Mouse (Mus musculus) MEL (cell line): ENCODE data around the gene Malsu1. TPM values are rescaled to one million over a fixed set of nuclear protein-coding genes. Genes with fewer than 3 reads are reported as not detected.

Experiments used
- DNase-seq: peaks from one replicate; pipeline ENCODE4 v3.0.0; 2011; ENCODE audit warnings: low read depth, low spot score
- H3K27ac ChIP-seq: 2 replicates; pipeline ENCODE4 v1.5.1; 2012; ENCODE audit warnings: low read depth, mild to moderate bottlenecking, control low read depth, low read length, moderate library complexity; ENCODE audit not compliant: control insufficient read depth
- H3K27me3 ChIP-seq, 2 experiments: fragments of 150-350 bp in 1 of 2; sonication (generic) in 1 of 2; 2 replicates each; pipeline ENCODE4 v1.6.1; 2012; ENCODE audit warnings: low read length in 2 of 2, mild to moderate bottlenecking in 2 of 2, improper control_type of control experiment in 1 of 2, moderate library complexity in 1 of 2; ENCODE audit not compliant: insufficient read depth in 2 of 2, control insufficient read depth in 1 of 2
- H3K36me3 ChIP-seq, 2 experiments: 2 replicates each; pipeline ENCODE4 v1.6.1; 2012 to 2014; ENCODE audit warnings: low read length in 2 of 2, improper control_type of control experiment in 1 of 2, inconsistent platforms in 1 of 2, mild to moderate bottlenecking in 1 of 2; ENCODE audit not compliant: insufficient read depth in 2 of 2, control insufficient read depth in 1 of 2
- H3K4me1 ChIP-seq, 2 experiments: fragments of 150-350 bp in 1 of 2; sonication (generic) in 1 of 2; 2 replicates each; pipeline ENCODE4 v1.6.1; 2012; ENCODE audit warnings: low read length in 2 of 2, improper control_type of control experiment in 1 of 2, mild to moderate bottlenecking in 1 of 2; ENCODE audit not compliant: insufficient read depth in 2 of 2, control insufficient read depth in 1 of 2
- H3K4me3 ChIP-seq, 2 experiments: fragments of 150-350 bp in 1 of 2; sonication (generic) in 1 of 2; 2 replicates each; pipeline ENCODE4 v1.5.1; 2012; ENCODE audit warnings: low read depth in 2 of 2, low read length in 2 of 2, mild to moderate bottlenecking in 2 of 2, moderate library complexity in 2 of 2, control low read depth in 1 of 2, improper control_type of control experiment in 1 of 2; ENCODE audit not compliant: control insufficient read depth in 1 of 2, insufficient read depth in 1 of 2
- H3K79me2 ChIP-seq: 2 replicates; pipeline ENCODE4 v1.6.1; 2012; ENCODE audit warnings: mild to moderate bottlenecking, low read length, moderate library complexity; ENCODE audit not compliant: control insufficient read depth, poor library complexity, insufficient read depth
- H3K9ac ChIP-seq: 2 replicates; pipeline ENCODE4 v1.6.1; 2012; ENCODE audit warnings: low read depth, mild to moderate bottlenecking, control low read depth, low read length, moderate library complexity; ENCODE audit not compliant: control insufficient read depth, poor library complexity, severe bottlenecking
- H3K9me3 ChIP-seq: fragments of 150-350 bp; sonication (generic); replicated peaks from 2 replicates; pipeline ENCODE4 v1.6.1; 2012; ENCODE audit warnings: mild to moderate bottlenecking, low read length, improper control_type of control experiment, moderate library complexity; ENCODE audit not compliant: insufficient read depth
- CHD1 ChIP-seq: IDR thresholded peaks from 2 replicates; pipeline ENCODE4 v1.6.1; 2012; ENCODE audit warnings: low read depth, mild to moderate bottlenecking, inconsistent platforms, low read length, improper control_type of control experiment
- CHD2 ChIP-seq: IDR thresholded peaks from 2 replicates; pipeline ENCODE4 v1.6.1; 2011; ENCODE audit warnings: low read length, improper control_type of control experiment
- CTCF ChIP-seq, 3 experiments: IDR thresholded peaks in 2 of 3; conservative IDR thresholded peaks in 1 of 3; 2 replicates each; pipeline ENCODE4 v1.5.1; 2011 to 2012; ENCODE audit warnings: low read length in 3 of 3, low read depth in 2 of 3, mild to moderate bottlenecking in 2 of 3, improper control_type of control experiment in 1 of 3, inconsistent platforms in 1 of 3, mixed read lengths in 1 of 3, moderate library complexity in 1 of 3; ENCODE audit not compliant: control insufficient read depth in 1 of 3, insufficient read depth in 1 of 3, poor library complexity in 1 of 3, severe bottlenecking in 1 of 3
- EP300 ChIP-seq, 2 experiments: IDR thresholded peaks; 2 replicates each; pipeline ENCODE4 v1.6.1; 2011; ENCODE audit warnings: improper control_type of control experiment in 2 of 2, low read length in 2 of 2, low read depth in 1 of 2, mild to moderate bottlenecking in 1 of 2
- GABPA ChIP-seq: IDR thresholded peaks from 2 replicates; pipeline ENCODE4 v1.6.1; 2012; ENCODE audit warnings: low read depth, mild to moderate bottlenecking, inconsistent platforms, low read length, improper control_type of control experiment, moderate library complexity
- HCFC1 ChIP-seq: IDR thresholded peaks from 2 replicates; pipeline ENCODE4 v1.6.1; 2012; ENCODE audit warnings: low read depth, mild to moderate bottlenecking, inconsistent platforms, low read length, improper control_type of control experiment, moderate library complexity
- KAT2A ChIP-seq: conservative IDR thresholded peaks from 2 replicates; pipeline ENCODE4 v1.6.1; 2012; ENCODE audit warnings: low read depth, low read length, improper control_type of control experiment, inconsistent platforms
- MAX ChIP-seq: IDR thresholded peaks from 2 replicates; pipeline ENCODE4 v1.6.1; 2011; ENCODE audit warnings: low read length, improper control_type of control experiment
- MYB ChIP-seq: IDR thresholded peaks from 2 replicates; pipeline ENCODE4 v1.6.1; 2011; ENCODE audit warnings: mild to moderate bottlenecking, low read depth, low read length, improper control_type of control experiment
- POLR2A ChIP-seq, 2 experiments: IDR thresholded peaks; 2 replicates each; pipeline ENCODE4 v1.6.1; 2011 to 2012; ENCODE audit warnings: low read length in 2 of 2, mild to moderate bottlenecking in 2 of 2, control low read depth in 1 of 2, improper control_type of control experiment in 1 of 2, low read depth in 1 of 2, moderate library complexity in 1 of 2; ENCODE audit not compliant: control insufficient read depth in 1 of 2, insufficient read depth in 1 of 2, poor library complexity in 1 of 2
- POLR2AphosphoS5 ChIP-seq: IDR thresholded peaks from 2 replicates; pipeline ENCODE4 v1.6.1; 2012; ENCODE audit warnings: low read depth, borderline replicate concordance, mild to moderate bottlenecking, inconsistent platforms, low read length, moderate library complexity, mixed read lengths
- RAD21 ChIP-seq: IDR thresholded peaks from 2 replicates; pipeline ENCODE4 v1.6.1; 2011; ENCODE audit warnings: mild to moderate bottlenecking, low read depth, low read length, improper control_type of control experiment
- RCOR1 ChIP-seq: IDR thresholded peaks from 2 replicates; pipeline ENCODE4 v1.6.1; 2012; ENCODE audit warnings: low read depth, mild to moderate bottlenecking, inconsistent platforms, low read length, improper control_type of control experiment
- SMC3 ChIP-seq: IDR thresholded peaks from 2 replicates; pipeline ENCODE4 v1.6.1; 2011; ENCODE audit warnings: low read depth, low read length, improper control_type of control experiment
- UBTF ChIP-seq: IDR thresholded peaks from 2 replicates; pipeline ENCODE4 v1.6.1; 2012; ENCODE audit warnings: low read depth, mild to moderate bottlenecking, inconsistent platforms, low read length, improper control_type of control experiment, moderate library complexity, borderline replicate concordance; ENCODE audit not compliant: insufficient read depth
- USF1 ChIP-seq: IDR thresholded peaks from 2 replicates; pipeline ENCODE4 v1.6.1; 2014; ENCODE audit warnings: low read depth, mild to moderate bottlenecking, inconsistent platforms, low read length, improper control_type of control experiment, moderate library complexity
- ZC3H11A ChIP-seq: IDR thresholded peaks from 2 replicates; pipeline ENCODE4 v1.6.1; 2012; ENCODE audit warnings: low read depth, mild to moderate bottlenecking, inconsistent platforms, low read length, improper control_type of control experiment
- ZKSCAN1 ChIP-seq: IDR thresholded peaks from 2 replicates; pipeline ENCODE4 v1.6.1; 2012; ENCODE audit warnings: low read depth, mild to moderate bottlenecking, inconsistent platforms, low read length, improper control_type of control experiment, moderate library complexity
- ZNF384 ChIP-seq: IDR thresholded peaks from 2 replicates; pipeline ENCODE4 v1.6.1; 2012; ENCODE audit warnings: low read depth, mild to moderate bottlenecking, inconsistent platforms, low read length, improper control_type of control experiment
- polyA plus RNA-seq, 2 experiments: library from polyadenylated mRNA; stranded (reverse) in 1 of 2; unstranded in 1 of 2; fragments of >175 nt in 1 of 2; fragments of >200 nt in 1 of 2; gene quantifications; 2 replicates each; pipeline versions ENCODE4 v1.2.1 to v1.2.4; 2012; ENCODE audit warnings: low replicate concordance in 2 of 2, low read depth in 1 of 2; ENCODE audit not compliant: insufficient read length in 2 of 2, insufficient read depth in 1 of 2, missing spikeins in 1 of 2
- total RNA-seq: library from RNA; depleted of rRNA; stranded (reverse); fragments of 300-350 nt; gene quantifications from 2 replicates; pipeline ENCODE4 v1.2.3, GENCODE M21; 2012

Gene Malsu1
- total and polyA plus RNA-seq, 3 experiments: 27.8 to 60.7 TPM; not detected in 1

- Histone ChIP-seq H3K4me3 (no peak overlapping the region), H3K9ac (no peak overlapping the region), H3K79me2 (no peaks in the 10 kb centered on the region), H3K27me3 (peaks cover 0 to 1% of the 10 kb centered on the region in 2 experiments; a peak in 1 of 4 replicates), H3K36me3 (no peaks in the 10 kb centered on the region), H3K4me1 (no peaks in the 10 kb centered on the region), H3K9me3 (no peaks in the 10 kb centered on the region), H3K27ac (no peak overlapping the region)
- no peak for TF ChIP-seq RAD21
- DNase-seq: no peak
These were observed 22.8 kb downstream of the Malsu1 start for GRCm38 (mm10) chr6:49096421-49096820.

GRCm38 (mm10) chr6:49096933-49097461, 23.4 kb downstream of the Malsu1 start:
- H3K36me3 ChIP-seq: no peaks in the 10 kb centered on the region

GRCm38 (mm10) chr6:49097596-49098110, 24.1 kb downstream of the Malsu1 start:
- no peak overlapping the region for H3K27ac ChIP-seq
- no peaks in the 10 kb centered on the region for H3K36me3 ChIP-seq
- peaks cover 0 to 1% of the 10 kb centered on the region in 2 experiments; a peak in 1 of 4 replicates for H3K27me3 ChIP-seq
- H3K79me2 ChIP-seq: no peaks in the 10 kb centered on the region
- H3K4me3 ChIP-seq: no peak overlapping the region
- no peak for TF ChIP-seq EP300 (IDR thresholded peaks at IDR 0.05; ENCODE audit: low read depth in 1 of 2, low read length in 2 of 2)
- no peak for TF ChIP-seq POLR2A (IDR thresholded peaks at IDR 0.05; ENCODE audit: control insufficient read depth in 1 of 2, insufficient read depth in 1 of 2, low read depth in 1 of 2, low read length in 2 of 2, poor library complexity in 1 of 2)
- TF ChIP-seq SMC3: no peak
- TF ChIP-seq CHD1: no peak
- TF ChIP-seq USF1: no peak
- TF ChIP-seq ZC3H11A: no peak
- TF ChIP-seq, all 39 proteins: peak for 0
- H3K9ac ChIP-seq: no peak overlapping the region
- H3K9me3 ChIP-seq: no peaks in the 10 kb centered on the region
- no peaks in the 10 kb centered on the region for H3K4me1 ChIP-seq
- DNase-seq: no peak

More at GRCm38 (mm10) chr6:49096933-49097461, 23.4 kb downstream of the Malsu1 start:
- no peak overlapping the region for H3K9ac ChIP-seq
- H3K79me2 ChIP-seq: no peaks in the 10 kb centered on the region
- H3K4me3 ChIP-seq: no peak overlapping the region
- peak; percentile 26 for DNase-seq
- no peaks in the 10 kb centered on the region for H3K9me3 ChIP-seq
- peaks cover 0 to 1% of the 10 kb centered on the region in 2 experiments; a peak in 1 of 4 replicates for H3K27me3 ChIP-seq
- no peak overlapping the region for H3K27ac ChIP-seq
- TF ChIP-seq POLR2AphosphoS5: no peak
- no peak for TF ChIP-seq KAT2A
- no peak for TF ChIP-seq UBTF
- no peak for TF ChIP-seq ZKSCAN1
- no peak for TF ChIP-seq CHD2
- no peak for TF ChIP-seq MAX
- TF ChIP-seq RCOR1: no peak
- no peak for TF ChIP-seq MYB
- no peak for TF ChIP-seq POLR2A (IDR thresholded peaks at IDR 0.05; ENCODE audit: control insufficient read depth in 1 of 2, insufficient read depth in 1 of 2, low read depth in 1 of 2, low read length in 2 of 2, poor library complexity in 1 of 2)
- TF ChIP-seq GABPA: no peak
- TF ChIP-seq CHD1: no peak
- TF ChIP-seq ZNF384: no peak
- no peak for TF ChIP-seq SMC3
- no peak for TF ChIP-seq CTCF (IDR thresholded peaks at IDR 0.05 in 2 of 3, conservative IDR thresholded peaks at IDR 0.05 in 1 of 3; ENCODE audit: control insufficient read depth in 1 of 3, insufficient read depth in 1 of 3, low read depth in 2 of 3, low read length in 3 of 3, poor library complexity in 1 of 3, severe bottlenecking in 1 of 3)
- no peak for TF ChIP-seq HCFC1
- no peaks in the 10 kb centered on the region for H3K4me1 ChIP-seq
